ENCODE assay signal across 9 mouse cellular contexts in the genomic region with DNA sequence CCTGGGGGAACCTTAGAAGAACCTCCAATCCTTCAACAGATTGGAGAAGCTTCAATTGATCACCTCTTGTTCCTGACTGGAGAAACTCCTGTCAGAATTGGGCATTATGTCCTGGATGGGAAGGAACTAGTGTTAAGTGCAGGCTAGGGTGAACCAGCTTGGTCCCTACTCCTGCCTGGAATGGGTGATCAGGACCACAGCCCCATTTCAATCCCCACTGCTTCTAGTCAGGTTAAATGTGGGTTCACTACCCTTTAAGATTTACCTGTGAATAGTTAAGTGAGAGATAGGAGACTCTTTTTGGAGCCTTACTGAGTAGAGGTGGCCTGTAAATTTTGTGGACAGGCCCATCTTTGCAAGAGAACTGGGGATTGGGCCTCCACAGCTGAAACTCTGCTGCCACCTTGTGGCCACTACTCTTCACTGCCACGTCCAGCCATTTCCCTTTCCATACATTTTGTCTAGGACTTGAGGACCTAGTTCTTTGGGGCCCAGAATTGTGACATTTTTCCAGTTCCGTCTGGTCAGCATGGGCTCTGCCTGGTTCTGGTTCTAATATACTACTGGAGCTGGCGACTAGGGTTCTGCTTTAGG. TPM values are rescaled to one million over a fixed set of nuclear protein-coding genes. Genes with fewer than 3 reads are reported as not detected.
A peak's percentile ranks its signal among the peaks of the same experiment; 100 is the strongest.
DNase-seq lines count a peak whose midpoint lies in the region; ATAC-seq and TF ChIP-seq lines count a peak whose summit lies in the region.
"Had no signal": no experiment of that assay in that cellular context is flagged by ENCODE, and none has a peak within 500 bp of the region (broad histone marks: within the 10 kb centered on the region; RNA-seq: fewer than 3 reads in every experiment).

TSS of gene Npff (minus strand) at position 51 of the 594 bp plus-strand sequence.

- H3K27me3 ChIP-seq in heart, adult 2 months (ENCODE audit: control insufficient read depth, insufficient read depth, low read length), result no peaks in the 10 kb centered on the region
- H3K27me3 ChIP-seq in heart, embryonic 11.5 days (ENCODE audit: control insufficient read depth, insufficient read depth, low read length), result no peaks in the 10 kb centered on the region
- H3K27me3 ChIP-seq in embryonic facial prominence, embryonic 11.5 days (ENCODE audit: control insufficient read depth, insufficient read depth, low read length), result no peaks in the 10 kb centered on the region

- no peak within 1 kb of the TSS for H3K9ac ChIP-seq in heart, adult 2 months (ENCODE audit: low read depth, low read length)
- H3K9ac ChIP-seq in heart, embryonic 11.5 days (ENCODE audit: low read depth, low read length), result no peak within 1 kb of the TSS
- no peak within 1 kb of the TSS for H3K9ac ChIP-seq in embryonic facial prominence, embryonic 11.5 days (replicated peaks; ENCODE audit: low read length)

- TF ChIP-seq CTCF in heart, adult 2 months (IDR thresholded peaks at IDR 0.05), result 0 out of 2 replicates have a peak, but pooled peaks have one; percentile 99

- H3K4me2 ChIP-seq in heart, embryonic 11.5 days, result no peak within 1 kb of the TSS
- no peak within 1 kb of the TSS for H3K4me2 ChIP-seq in embryonic facial prominence, embryonic 11.5 days (ENCODE audit: low read depth, low read length)

- no peak for ATAC-seq in heart, embryonic 11.5 days (replicated peaks; ENCODE audit: insufficient number of reproducible peaks, low FRiP score, low TSS enrichment)
- no peak for ATAC-seq in embryonic facial prominence, embryonic 11.5 days (replicated peaks; ENCODE audit: insufficient number of reproducible peaks, low FRiP score, low TSS enrichment, low read depth)

- H3K79me2 ChIP-seq in heart, adult 2 months (replicated peaks; ENCODE audit: control insufficient read depth, insufficient read depth, low read length), result no peaks in the 10 kb centered on the region

- WGBS in heart, adult 2 months, result 8% methylated on average over 3 of the region's 3 CpGs
- 8% methylated on average over 3 of the region's 3 CpGs for WGBS in heart, embryonic 11.5 days (ENCODE audit: insufficient replicate concordance)
- WGBS in embryonic facial prominence, embryonic 11.5 days, result 11% methylated on average over 3 of the region's 3 CpGs

- no peaks in the 10 kb centered on the region for H3K36me3 ChIP-seq in heart, adult 2 months (ENCODE audit: control insufficient read depth, insufficient read depth, low read length)
- peaks cover 14% of the 10 kb centered on the region; the same call in 1 of the 2 replicates for H3K36me3 ChIP-seq in heart, embryonic 11.5 days (ENCODE audit: control insufficient read depth, insufficient read depth, low read length)
- H3K36me3 ChIP-seq in embryonic facial prominence, embryonic 11.5 days (replicated peaks; ENCODE audit: control insufficient read depth, insufficient read depth, low read depth, low read length), result peaks cover 2% of the 10 kb centered on the region; the same call in 1 of the 2 replicates

- TF ChIP-seq EP300 in heart, adult 2 months (IDR thresholded peaks at IDR 0.05; ENCODE audit: insufficient read depth, low read depth, low read length), result peak; percentile 86

- peak; percentile 67 to 79 for DNase-seq in heart, adult 2 months
- DNase-seq in adrenal gland, postnatal 36 days, result peak; percentile 76 to 84
- DNase-seq in embryonic facial prominence, embryonic 11.5 days (ENCODE audit: low spot score), result peak; percentile 87
- DNase-seq in heart, postnatal 10 days, result peak; percentile 78 to 87
- peak; percentile 65 for DNase-seq in layer of hippocampus, adult 9-11 months
- peak; percentile 69 to 83 for DNase-seq in lung, postnatal 4 days
- peak; percentile 78 for DNase-seq in right cerebral cortex, postnatal 25 days

- H3K9me3 ChIP-seq in heart, embryonic 11.5 days (replicated peaks; ENCODE audit: control insufficient read depth, low read length), result no peaks in the 10 kb centered on the region
- H3K9me3 ChIP-seq in embryonic facial prominence, embryonic 11.5 days (replicated peaks; ENCODE audit: control insufficient read depth, low read length), result no peaks in the 10 kb centered on the region

- intact Hi-C loops in heart, adult 2 months (cut with DNase I), result loop anchor here (10.0 kb wide), 1 partner anchor 140 kb away; no protein-coding TSS in a partner anchor
- intact Hi-C loops in heart, postnatal 10 days (cut with DNase I), result loop anchor here (2.0 kb wide), 1 partner anchor 62 kb away; no protein-coding TSS in a partner anchor

- H3K4me3 ChIP-seq in heart, adult 2 months, result no peak within 1 kb of the TSS
- no peak within 1 kb of the TSS for H3K4me3 ChIP-seq in heart, embryonic 11.5 days (ENCODE audit: low read depth, low read length)
- no peak within 1 kb of the TSS for H3K4me3 ChIP-seq in embryonic facial prominence, embryonic 11.5 days (ENCODE audit: low read depth, low read length)

- H3K4me1 ChIP-seq in heart, adult 2 months (ENCODE audit: control insufficient read depth, insufficient read depth, low read length), result no peaks in the 10 kb centered on the region
- peaks cover 9% of the 10 kb centered on the region for H3K4me1 ChIP-seq in heart, embryonic 11.5 days (ENCODE audit: control insufficient read depth, insufficient read depth, low read length)
- H3K4me1 ChIP-seq in embryonic facial prominence, embryonic 11.5 days (ENCODE audit: control insufficient read depth, insufficient read depth, low read length), result no peaks in the 10 kb centered on the region

- TF ChIP-seq POLR2A in heart, adult 2 months (IDR thresholded peaks at IDR 0.05; ENCODE audit: insufficient read depth, low read depth, low read length), result 0 out of 2 replicates have a peak, but pooled peaks have one; percentile 6

- no peak within 1 kb of the TSS for H3K27ac ChIP-seq in heart, adult 2 months
- no peak within 1 kb of the TSS for H3K27ac ChIP-seq in heart, embryonic 11.5 days (ENCODE audit: low read depth, low read length)
- H3K27ac ChIP-seq in embryonic facial prominence, embryonic 11.5 days (replicated peaks; ENCODE audit: low read depth, low read length), result no peak within 1 kb of the TSS
- H3K27ac ChIP-seq: macrophage had no signal

RNA-seq across cellular contexts. Expression of gene Npff, which starts in this region (rescaled TPM):
- 1 to 10 TPM in 1 of 2 experiments, under 1 TPM in 1; 0.50 to 1.4 TPM for total RNA-seq in heart, adult 2 months (2021)
- polyA plus RNA-seq in heart, adult 2 months (2012; rRNA removed), result 5.1 and 6.3 TPM in 2 replicates
- polyA plus RNA-seq in heart, embryonic 11.5 days (2014; fragmentation: Nextera tagmentation; extraction: Ambion mirVana), result 0.68 and 1.2 TPM in 2 replicates
- total RNA-seq in adrenal gland, postnatal 36 days (2021), result 1 to 10 TPM; 2.5 to 3.6 TPM
- polyA plus RNA-seq in embryonic facial prominence, embryonic 11.5 days (2014; fragmentation: Nextera tagmentation; extraction: Ambion mirVana), result 0.52 and 0.66 TPM in 2 replicates
- 1 to 10 TPM; 1.4 to 3.8 TPM for total RNA-seq in heart, postnatal 10 days (2021)

Comparison
In these comparisons a context has a peak if more than half of its experiments do, and no peak if none do; other contexts are left out.
1. Peak in DNase-seq in embryonic facial prominence, embryonic 11.5 days; RNA of the gene not detected or under 1 TPM.